Mouse (Mus musculus) liver, adult 2 months (tissue): ENCODE measurements at regions not wholly inside any gene's neighbourhood (a gene's known extent, or its start where the extent isn't known, plus 50 kb on each side); places are given as distances from the start of the nearest gene placed in this dataset.
"Not testable (repeated sequence)": the region's sequence is repeated elsewhere in the genome, so short reads cannot be mapped to it uniquely, and the experiment has no call there.

ENCODE experiments used
- DNase-seq: peaks from one replicate; pipeline ENCODE4 v3.0.0-alpha.2; 2011; ENCODE audit warnings: low read depth, low spot score; ENCODE audit errors: extremely low read depth
- H3K27ac ChIP-seq: fragments of 200-500 bp; replicated peaks from 2 replicates; pipeline ENCODE4 v1.5.1; 2012; ENCODE audit warnings: low read depth, mild to moderate bottlenecking, control low read depth, inconsistent platforms, low read length; ENCODE audit not compliant: insufficient read depth
- H3K27me3 ChIP-seq: fragments of 200-500 bp; 2 replicates; pipeline ENCODE4 v1.6.1; 2012; ENCODE audit warnings: mild to moderate bottlenecking, moderate library complexity, low read length, inconsistent platforms; ENCODE audit not compliant: control insufficient read depth, insufficient read depth
- H3K36me3 ChIP-seq: fragments of 200-500 bp; 2 replicates; pipeline ENCODE4 v1.6.1; 2012; ENCODE audit warnings: low read length, inconsistent platforms; ENCODE audit not compliant: control insufficient read depth, insufficient read depth
- H3K4me1 ChIP-seq: fragments of 200-500 bp; 2 replicates; pipeline ENCODE4 v1.6.1; 2011; ENCODE audit warnings: low read length; ENCODE audit not compliant: control insufficient read depth, insufficient read depth
- H3K4me3 ChIP-seq: fragments of 200-500 bp; 2 replicates; pipeline ENCODE4 v1.5.1; 2011; ENCODE audit warnings: low read depth, mild to moderate bottlenecking, control low read depth, low read length, moderate library complexity; ENCODE audit not compliant: insufficient read depth
- H3K79me2 ChIP-seq: fragments of 200-500 bp; 2 replicates; pipeline ENCODE4 v1.6.1; 2012; ENCODE audit warnings: inconsistent platforms, mild to moderate bottlenecking, low read length, moderate library complexity; ENCODE audit not compliant: control insufficient read depth, insufficient read depth
- H3K9ac ChIP-seq: fragments of 200-500 bp; 2 replicates; pipeline ENCODE4 v1.6.1; 2012; ENCODE audit warnings: low read depth, mild to moderate bottlenecking, control low read depth, inconsistent platforms, low read length
- CTCF ChIP-seq: fragments of 200-500 bp; IDR thresholded peaks from 2 replicates; pipeline ENCODE4 v1.5.1; 2011; ENCODE audit warnings: low read depth, low read length, control low read depth
- POLR2A ChIP-seq: fragments of 200-500 bp; IDR thresholded peaks from 2 replicates; pipeline ENCODE4 v1.6.1; 2011; ENCODE audit warnings: low read length, control low read depth; ENCODE audit not compliant: insufficient read depth; ENCODE audit errors: extremely low read depth
- WGBS: fragments of 180-500 bp; shearing (Covaris S2); methylation state at CpG from one replicate; pipeline ENCODE4 v1.1.7; 2018; 5-methylcytosine and 5-hydroxymethylcytosine counted together

DNA sequence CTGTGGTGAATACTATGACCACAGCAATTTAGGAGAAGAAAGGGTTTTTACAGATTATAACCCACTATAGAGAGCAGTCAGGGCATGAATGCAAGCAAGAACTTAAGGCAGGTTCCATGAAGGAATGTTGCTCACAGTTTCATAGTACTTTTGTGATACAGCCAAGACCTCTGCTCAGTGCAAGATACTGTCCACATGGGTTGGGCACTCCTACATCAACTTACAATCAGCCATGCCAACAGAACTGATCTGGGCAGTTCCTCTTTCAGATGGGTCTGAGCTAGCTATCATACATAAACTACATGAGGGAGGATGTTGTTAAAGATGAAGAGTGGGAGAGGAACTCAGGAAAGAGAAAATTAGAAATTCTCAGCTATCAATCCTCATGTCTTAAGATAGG lies 2032.4 kb downstream of the 9330182O14Rik start:
- Histone ChIP-seq H3K27me3 (no peaks in the 10 kb centered on the region), H3K4me3 (no peak overlapping the region), H3K27ac (no peak overlapping the region), H3K36me3 (no peaks in the 10 kb centered on the region), H3K9ac (no peak overlapping the region), H3K79me2 (no peaks in the 10 kb centered on the region), H3K4me1 (no peaks in the 10 kb centered on the region)
- TF ChIP-seq CTCF (no peak), POLR2A (no peak)
- DNase-seq, result no peak

DNA sequence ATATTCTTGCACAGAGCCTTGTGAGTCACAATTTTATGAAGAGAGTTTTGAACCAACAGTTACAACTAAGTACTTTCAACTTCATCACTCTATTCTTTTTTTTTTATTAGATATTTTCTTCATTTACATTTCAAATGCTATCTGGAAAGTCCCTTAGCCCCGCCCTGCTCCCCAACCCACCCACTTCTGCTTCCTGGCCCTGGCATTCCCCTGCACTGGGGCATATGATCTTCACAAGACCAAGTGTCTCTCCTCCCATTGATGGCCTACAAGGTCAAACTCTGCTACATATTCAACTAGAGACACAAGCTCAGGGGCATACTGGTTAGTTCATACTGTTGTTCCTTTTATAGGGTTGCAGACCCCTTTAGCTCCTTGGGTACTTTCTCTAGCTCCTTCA lies 2043.6 kb downstream of the 9330182O14Rik start:
- 82% methylated on average over 1 of the region's 1 CpGs for WGBS
- H3K4me3 ChIP-seq, H3K27ac ChIP-seq, H3K36me3 ChIP-seq, DNase-seq, H3K27me3 ChIP-seq, H3K9ac ChIP-seq, H3K4me1 ChIP-seq, H3K79me2 ChIP-seq: not testable (repeated sequence)

DNA sequence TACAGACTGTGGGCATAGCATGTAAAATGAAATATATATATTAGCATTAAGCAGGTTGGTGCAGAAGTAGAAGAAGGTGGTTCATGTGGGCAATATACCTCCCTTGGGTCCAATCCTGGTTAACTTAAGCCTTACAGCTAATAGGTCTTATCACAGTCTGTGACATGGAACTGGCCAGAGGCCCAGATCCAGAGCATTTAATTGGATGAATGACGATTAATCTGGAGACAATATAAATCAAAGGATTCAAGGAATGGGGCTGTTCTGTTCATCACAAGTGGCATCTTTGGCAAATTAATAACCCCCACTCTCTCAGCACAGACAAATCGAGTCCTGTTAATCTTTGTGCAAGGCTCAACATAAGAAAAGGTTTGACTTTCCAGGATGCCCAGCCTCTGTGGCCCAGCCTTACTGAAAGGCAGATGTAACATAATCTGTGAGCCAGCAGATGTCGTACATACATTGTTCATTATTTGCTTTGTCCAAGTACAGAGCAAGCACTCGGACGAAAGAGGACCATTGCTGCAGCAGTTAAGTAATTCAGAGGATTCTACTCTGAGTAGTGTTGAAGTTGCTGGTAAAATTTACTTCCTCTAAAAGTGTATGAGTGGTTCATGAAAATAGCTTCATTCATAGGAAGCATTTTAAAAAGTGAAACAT lies 2073.2 kb downstream of the 9330182O14Rik start:
- no peaks in the 10 kb centered on the region for H3K4me1 ChIP-seq
- no peak overlapping the region for H3K9ac ChIP-seq
- H3K4me3 ChIP-seq, result no peak overlapping the region
- no peak overlapping the region for H3K27ac ChIP-seq
- no peak for DNase-seq
- TF ChIP-seq POLR2A (no peak), CTCF (no peak)
- H3K36me3 ChIP-seq, result no peaks in the 10 kb centered on the region
- no peaks in the 10 kb centered on the region for H3K79me2 ChIP-seq
- WGBS, result 60% methylated on average over 5 of the region's 5 CpGs
- no peaks in the 10 kb centered on the region for H3K27me3 ChIP-seq

DNA sequence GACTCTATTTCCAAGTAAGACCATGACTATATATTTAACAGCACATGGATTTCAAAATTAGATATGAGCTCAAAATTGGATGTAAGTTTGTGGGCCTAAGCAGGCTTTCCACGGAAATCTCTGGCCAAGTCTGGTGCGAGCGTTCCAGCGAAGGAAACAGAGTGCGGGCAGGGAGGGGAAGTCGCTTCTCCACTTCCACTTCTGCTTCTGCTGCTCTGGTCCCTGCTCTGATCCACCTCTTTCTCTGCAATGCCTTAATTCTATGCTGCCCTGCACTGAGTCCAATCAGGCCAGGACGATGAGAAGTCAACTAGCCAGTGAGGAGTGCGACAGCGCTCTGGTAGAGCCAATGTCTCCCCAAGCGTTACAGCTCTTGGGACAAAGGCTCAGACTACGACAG lies 2085.3 kb downstream of the 9330182O14Rik start:
- H3K9ac ChIP-seq, result no peak overlapping the region
- H3K27me3 ChIP-seq, result no peaks in the 10 kb centered on the region
- H3K79me2 ChIP-seq, result no peaks in the 10 kb centered on the region
- H3K4me1 ChIP-seq, result no peaks in the 10 kb centered on the region
- H3K36me3 ChIP-seq, result no peaks in the 10 kb centered on the region
- H3K27ac ChIP-seq, result no peak overlapping the region
- no peak overlapping the region for H3K4me3 ChIP-seq
- no peak for TF ChIP-seq CTCF
- no peak for TF ChIP-seq POLR2A
- DNase-seq, result no peak
- WGBS, result 85% methylated on average over 11 of the region's 11 CpGs

DNA sequence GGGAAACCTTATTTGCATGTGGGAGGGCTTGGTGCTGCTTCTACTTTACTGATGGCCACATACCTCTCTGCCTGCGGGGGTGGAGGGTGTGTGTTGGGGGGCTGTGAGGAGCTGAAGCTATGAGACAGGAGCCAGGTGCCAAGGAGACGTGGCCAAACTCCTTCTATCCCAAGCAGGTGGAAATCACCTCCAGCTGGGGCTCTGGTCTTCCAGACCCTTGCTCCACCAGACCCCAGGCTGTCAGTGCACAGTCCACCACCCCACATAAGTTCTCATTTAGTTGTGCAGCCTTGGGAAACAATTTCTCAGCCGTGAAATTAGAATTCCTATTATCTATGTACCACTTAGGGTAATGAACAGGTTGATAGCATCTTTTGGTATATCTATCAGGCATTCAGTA lies 2085.8 kb downstream of the 9330182O14Rik start:
- H3K27me3 ChIP-seq, result no peaks in the 10 kb centered on the region
- H3K79me2 ChIP-seq, result no peaks in the 10 kb centered on the region
- TF ChIP-seq CTCF (no peak), POLR2A (no peak)
- no peak overlapping the region for H3K9ac ChIP-seq
- no peak overlapping the region for H3K27ac ChIP-seq
- WGBS, result 58% methylated on average over 3 of the region's 3 CpGs
- H3K36me3 ChIP-seq, result no peaks in the 10 kb centered on the region
- no peaks in the 10 kb centered on the region for H3K4me1 ChIP-seq
- H3K4me3 ChIP-seq, result no peak overlapping the region
- no peak for DNase-seq

DNA sequence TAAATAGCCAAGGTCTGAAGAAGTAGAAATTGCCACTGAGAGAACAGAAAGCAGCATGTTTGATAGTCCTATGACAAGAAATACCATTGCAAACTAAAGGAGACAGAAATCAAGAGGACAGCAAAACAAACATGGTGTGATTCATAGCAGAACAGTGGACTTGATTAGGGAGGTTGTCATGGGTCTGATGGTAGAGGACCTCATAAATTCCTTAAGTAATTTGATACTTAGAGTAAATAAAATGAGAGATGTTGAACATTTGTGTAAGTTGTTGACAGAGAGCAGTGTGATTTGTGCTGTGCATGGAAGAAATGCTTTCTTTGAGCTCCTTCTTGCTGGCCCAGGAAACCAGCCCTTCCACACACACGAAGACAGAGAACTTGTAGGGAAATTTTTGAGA lies 2090.8 kb downstream of the 9330182O14Rik start:
- no peaks in the 10 kb centered on the region for H3K79me2 ChIP-seq
- H3K27ac ChIP-seq, result no peak overlapping the region
- TF ChIP-seq POLR2A (no peak), CTCF (no peak)
- no peak overlapping the region for H3K4me3 ChIP-seq
- no peak for DNase-seq
- no peaks in the 10 kb centered on the region for H3K27me3 ChIP-seq
- H3K4me1 ChIP-seq, result no peaks in the 10 kb centered on the region
- no peak overlapping the region for H3K9ac ChIP-seq
- 16% methylated on average over 1 of the region's 1 CpGs for WGBS
- no peaks in the 10 kb centered on the region for H3K36me3 ChIP-seq
